Mouse (Mus musculus): ENCODE data around the gene Mamdc2. TPM values are rescaled to one million over a fixed set of nuclear protein-coding genes. Genes with fewer than 3 reads are reported as not detected.

Mamdc2 gene
- total and polyA plus RNA-seq, 3 experiments: not detected

DNA sequence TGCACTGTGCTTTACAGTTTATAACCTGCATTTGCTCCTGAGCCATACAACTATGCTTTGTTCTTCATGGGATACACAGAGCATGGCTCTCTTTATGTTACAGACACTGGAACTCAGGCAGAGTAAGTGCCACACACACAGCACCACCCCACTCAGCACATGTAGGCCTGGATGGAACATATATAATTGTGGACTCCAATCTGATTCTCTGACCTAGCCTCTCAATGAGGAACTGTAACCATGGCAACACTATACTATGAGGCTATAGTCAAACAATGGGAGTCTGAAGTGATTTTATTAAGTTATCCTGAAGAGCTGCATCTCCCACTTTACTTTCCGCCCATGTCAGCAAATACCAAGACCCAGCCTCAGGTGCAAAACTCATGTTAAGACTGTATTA is 30.6 kb downstream of the Mamdc2 start (continued):
- TF ChIP-seq POLR2AphosphoS5 (IDR thresholded peaks at IDR 0.05; ENCODE audit: borderline replicate concordance, low read depth, low read length) (no peak), HCFC1 (IDR thresholded peaks at IDR 0.05; ENCODE audit: low read depth, low read length) (no peak)

DNA sequence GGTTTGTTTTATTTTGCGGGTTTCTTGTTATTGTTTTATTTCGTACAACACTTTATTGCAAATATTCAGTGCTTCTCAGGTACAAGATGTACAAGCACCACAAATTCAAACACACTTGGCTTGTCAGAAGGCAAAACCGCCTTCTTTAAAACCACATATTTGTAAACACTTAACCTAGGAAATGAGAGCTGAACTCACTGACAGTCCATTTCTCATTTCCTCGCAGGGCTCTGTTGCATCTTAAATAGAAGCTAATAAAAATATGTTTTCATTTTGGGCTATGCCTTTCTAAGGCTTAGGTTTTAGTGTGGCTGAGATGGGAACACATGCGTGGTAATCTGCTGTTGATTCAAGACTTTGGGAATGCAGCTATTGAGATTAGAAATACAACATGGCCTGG is 37.4 kb downstream of the Mamdc2 start:
- no peaks in the 10 kb centered on the region for H3K9me3 ChIP-seq (replicated peaks; ENCODE audit: insufficient read depth, low read length)
- DNase-seq (ENCODE audit: low read depth, low spot score): no peak
- no peak overlapping the region for H3K9ac ChIP-seq (ENCODE audit: control insufficient read depth, low read depth, low read length, poor library complexity, severe bottlenecking)
- H3K79me2 ChIP-seq (ENCODE audit: control insufficient read depth, insufficient read depth, low read length, poor library complexity): no peaks in the 10 kb centered on the region
- H3K27me3 ChIP-seq (ENCODE audit: control insufficient read depth in 1 of 2, insufficient read depth in 2 of 2, low read length in 2 of 2): no peaks in the 10 kb centered on the region
- TF ChIP-seq UBTF (IDR thresholded peaks at IDR 0.05; ENCODE audit: borderline replicate concordance, insufficient read depth, low read depth, low read length) (no peak), NRF1 (IDR thresholded peaks at IDR 0.05; ENCODE audit: insufficient read depth, low read depth, low read length, poor library complexity, severe bottlenecking) (no peak), NELFE (IDR thresholded peaks at IDR 0.05; ENCODE audit: low read depth, low read length) (no peak), JUND (IDR thresholded peaks at IDR 0.05; ENCODE audit: low read depth, low read length) (no peak), CHD2 (IDR thresholded peaks at IDR 0.05; ENCODE audit: low read length) (no peak), POLR2AphosphoS5 (IDR thresholded peaks at IDR 0.05; ENCODE audit: borderline replicate concordance, low read depth, low read length) (no peak), RAD21 (IDR thresholded peaks at IDR 0.05; ENCODE audit: low read depth, low read length) (no peak), USF1 (IDR thresholded peaks at IDR 0.05; ENCODE audit: low read depth, low read length) (no peak), SIN3A (IDR thresholded peaks at IDR 0.05; ENCODE audit: low read length) (no peak), MAX (IDR thresholded peaks at IDR 0.05; ENCODE audit: low read length) (no peak), POLR2A (IDR thresholded peaks at IDR 0.05; ENCODE audit: control insufficient read depth in 1 of 2, insufficient read depth in 1 of 2, low read depth in 1 of 2, low read length in 2 of 2, poor library complexity in 1 of 2) (no peak), ZMIZ1 (IDR thresholded peaks at IDR 0.05; ENCODE audit: low read depth, low read length) (no peak), RCOR1 (IDR thresholded peaks at IDR 0.05; ENCODE audit: low read depth, low read length) (no peak), POLR2AphosphoS2 (IDR thresholded peaks at IDR 0.05; ENCODE audit: low read length) (no peak), GABPA (IDR thresholded peaks at IDR 0.05; ENCODE audit: low read depth, low read length) (no peak)
- no peak overlapping the region for H3K27ac ChIP-seq (ENCODE audit: control insufficient read depth, low read depth, low read length)
- H3K4me3 ChIP-seq (ENCODE audit: control insufficient read depth in 1 of 2, insufficient read depth in 1 of 2, low read depth in 2 of 2, low read length in 2 of 2): no peak overlapping the region
- H3K4me1 ChIP-seq (ENCODE audit: control insufficient read depth in 1 of 2, insufficient read depth in 2 of 2, low read length in 2 of 2): no peaks in the 10 kb centered on the region
- H3K36me3 ChIP-seq (ENCODE audit: control insufficient read depth in 1 of 2, insufficient read depth in 2 of 2, low read length in 2 of 2): no peaks in the 10 kb centered on the region

DNA sequence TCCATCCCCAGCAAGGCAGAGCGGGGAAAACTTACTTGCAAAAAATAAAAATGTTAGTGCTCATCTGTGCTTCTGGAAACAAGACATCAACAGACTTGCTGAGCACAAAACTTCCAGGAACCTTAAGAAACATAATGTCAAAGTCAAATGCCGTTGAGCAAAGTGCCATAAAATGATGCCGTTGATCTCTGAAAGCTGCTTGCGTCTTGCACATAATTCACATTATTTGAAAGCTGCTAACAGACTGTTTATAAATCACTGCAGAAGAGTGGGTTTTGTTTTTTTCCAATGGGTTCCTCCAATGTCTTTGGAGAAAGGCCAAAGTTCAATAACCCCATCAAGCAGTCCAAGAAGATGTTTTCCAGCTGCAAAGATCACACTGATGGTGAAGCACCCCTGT is 37.9 kb downstream of the Mamdc2 start:
- no peaks in the 10 kb centered on the region for H3K36me3 ChIP-seq (ENCODE audit: control insufficient read depth in 1 of 2, insufficient read depth in 2 of 2, low read length in 2 of 2)
- H3K27me3 ChIP-seq (ENCODE audit: control insufficient read depth in 1 of 2, insufficient read depth in 2 of 2, low read length in 2 of 2): no peaks in the 10 kb centered on the region
- no peaks in the 10 kb centered on the region for H3K79me2 ChIP-seq (ENCODE audit: control insufficient read depth, insufficient read depth, low read length, poor library complexity)
- no peak for DNase-seq (ENCODE audit: low read depth, low spot score)
- no peak overlapping the region for H3K9ac ChIP-seq (ENCODE audit: control insufficient read depth, low read depth, low read length, poor library complexity, severe bottlenecking)
- H3K9me3 ChIP-seq (replicated peaks; ENCODE audit: insufficient read depth, low read length): no peaks in the 10 kb centered on the region
- no peak overlapping the region for H3K27ac ChIP-seq (ENCODE audit: control insufficient read depth, low read depth, low read length)
- no peak overlapping the region for H3K4me3 ChIP-seq (ENCODE audit: control insufficient read depth in 1 of 2, insufficient read depth in 1 of 2, low read depth in 2 of 2, low read length in 2 of 2)
- TF ChIP-seq CHD2 (IDR thresholded peaks at IDR 0.05; ENCODE audit: low read length) (no peak), BHLHE40 (IDR thresholded peaks at IDR 0.05; ENCODE audit: borderline replicate concordance, low read depth, low read length) (no peak), POLR2AphosphoS5 (IDR thresholded peaks at IDR 0.05; ENCODE audit: borderline replicate concordance, low read depth, low read length) (no peak), MAFK (IDR thresholded peaks at IDR 0.05; ENCODE audit: borderline replicate concordance, low read depth, low read length) (no peak), GABPA (IDR thresholded peaks at IDR 0.05; ENCODE audit: low read depth, low read length) (no peak), UBTF (IDR thresholded peaks at IDR 0.05; ENCODE audit: borderline replicate concordance, insufficient read depth, low read depth, low read length) (no peak), RCOR1 (IDR thresholded peaks at IDR 0.05; ENCODE audit: low read depth, low read length) (no peak), USF1 (IDR thresholded peaks at IDR 0.05; ENCODE audit: low read depth, low read length) (no peak), NELFE (IDR thresholded peaks at IDR 0.05; ENCODE audit: low read depth, low read length) (no peak), MXI1 (IDR thresholded peaks at IDR 0.05; ENCODE audit: low read depth, low read length) (no peak)
- H3K4me1 ChIP-seq (ENCODE audit: control insufficient read depth in 1 of 2, insufficient read depth in 2 of 2, low read length in 2 of 2): no peaks in the 10 kb centered on the region

Data from MEL (cell line).